Mouse (Mus musculus) bone marrow macrophage, adult 2 months (primary cell): ENCODE results near the gene Trpc7.

Source experiments
- CTCF ChIP-seq: IDR thresholded peaks from 2 replicates; pipeline ENCODE4 v1.5.1; 2012; ENCODE audit warnings: low read depth, mild to moderate bottlenecking, low read length, moderate library complexity
- POLR2A ChIP-seq: IDR thresholded peaks from 2 replicates; pipeline ENCODE4 v1.6.1; 2012; ENCODE audit warnings: mild to moderate bottlenecking, low read depth, low read length, borderline replicate concordance

GRCm38 (mm10) chr13:56757201-56757600, 138.6 kb downstream of the Trpc7 start:
- no peak for TF ChIP-seq CTCF
- TF ChIP-seq POLR2A: no peak
